Mouse (Mus musculus): ENCODE results near the gene Slc18b1. TPM values are rescaled to one million over a fixed set of nuclear protein-coding genes. Genes with fewer than 3 reads are reported as not detected.
"Not testable (repeated sequence)": the region's sequence is repeated elsewhere in the genome, so short reads cannot be mapped to it uniquely, and the experiment has no call there.

The Slc18b1 gene
- polyA plus RNA-seq, 1 experiment, result 10.3 TPM

- H3K4me3 ChIP-seq (replicated peaks; ENCODE audit: extremely low read depth, low read depth, low read length), result no peak overlapping the region
- DNase-seq, result no peak
- no peaks in the 10 kb centered on the region; the same call in 1 of the 2 replicates for H3K4me1 ChIP-seq (ENCODE audit: control insufficient read depth, insufficient read depth, low read length)
- 2% methylated on average over 4 of the region's 4 CpGs for WGBS
- TF ChIP-seq CTCF (IDR thresholded peaks at IDR 0.05; ENCODE audit: insufficient read depth, low read length), result no peak
- TF ChIP-seq POLR2A (IDR thresholded peaks at IDR 0.05; ENCODE audit: borderline replicate concordance, extremely low read depth, low read depth, low read length), result no peak
Observed at GRCm38 (mm10) chr10:23786040-23786439, 10.7 kb upstream of the Slc18b1 start.

- under 1% methylated on average over 23 of the region's 23 CpGs for WGBS
Observed at GRCm38 (mm10) chr10:23786631-23787038, 10.2 kb upstream of the Slc18b1 start.

GRCm38 (mm10) chr10:23787062-23787821, 9.5 kb upstream of the Slc18b1 start, which contains the start of gene Rps12:
Gene Rps12 (minus strand): TSS chr10:23787275.
- DNase-seq, result peak; percentile 97
- TF ChIP-seq CTCF (IDR thresholded peaks at IDR 0.05; ENCODE audit: insufficient read depth, low read length) (no peak), POLR2A (IDR thresholded peaks at IDR 0.05; ENCODE audit: borderline replicate concordance, extremely low read depth, low read depth, low read length) (peak; percentile 99)
- no peaks in the 10 kb centered on the region; the same call in 1 of the 2 replicates for H3K4me1 ChIP-seq (ENCODE audit: control insufficient read depth, insufficient read depth, low read length)
- under 1% methylated on average over 51 of the region's 51 CpGs for WGBS
- H3K4me3 ChIP-seq (replicated peaks; ENCODE audit: extremely low read depth, low read depth, low read length), result peak within 1 kb of the TSS; percentile 98

More at GRCm38 (mm10) chr10:23786631-23787038, 10.2 kb upstream of the Slc18b1 start:
- H3K4me3 ChIP-seq (replicated peaks; ENCODE audit: extremely low read depth, low read depth, low read length), result peak overlapping the region; percentile 98
- not testable (repeated sequence) for DNase-seq; H3K4me1 ChIP-seq (ENCODE audit: control insufficient read depth, insufficient read depth, low read length)

- Histone ChIP-seq H3K4me1 (ENCODE audit: control insufficient read depth, insufficient read depth, low read length) (no peaks in the 10 kb centered on the region; the same call in 1 of the 2 replicates), H3K4me3 (replicated peaks; ENCODE audit: extremely low read depth, low read depth, low read length) (peak overlapping the region; percentile 76)
- WGBS, result 2% methylated on average over 8 of the region's 8 CpGs
- TF ChIP-seq CTCF (IDR thresholded peaks at IDR 0.05; ENCODE audit: insufficient read depth, low read length) (no peak), POLR2A (IDR thresholded peaks at IDR 0.05; ENCODE audit: borderline replicate concordance, extremely low read depth, low read depth, low read length) (no peak)
- no peak for DNase-seq
Observed at GRCm38 (mm10) chr10:23788056-23788600, 8.7 kb upstream of the Slc18b1 start.

GRCm38 (mm10) chr10:23795871-23796520, 790 bp upstream of the Slc18b1 start:
- 63% methylated on average over 9 of the region's 9 CpGs for WGBS

DNA sequence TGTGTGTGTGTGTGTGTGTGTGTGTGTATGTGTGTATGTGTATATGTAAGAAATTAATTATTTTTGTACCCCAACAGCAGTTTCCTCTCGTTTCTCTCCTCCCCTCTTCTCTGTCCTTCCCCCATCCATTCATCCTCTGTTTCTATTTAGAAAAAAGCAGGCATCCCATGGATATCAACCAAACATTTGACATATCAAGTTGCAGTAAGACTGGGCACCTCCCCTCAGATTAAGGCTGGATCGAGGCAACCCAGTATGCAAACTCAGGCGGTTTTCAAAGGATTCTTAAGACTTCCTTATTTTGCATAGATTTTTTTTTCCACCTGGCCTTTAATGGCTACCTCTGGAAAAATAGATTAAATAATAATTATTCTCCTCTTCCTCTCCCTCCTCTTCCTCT, 820 bp downstream of the Slc18b1 start:
- H3K4me3 ChIP-seq (replicated peaks; ENCODE audit: extremely low read depth, low read depth, low read length), result no peak overlapping the region
- TF ChIP-seq CTCF (IDR thresholded peaks at IDR 0.05; ENCODE audit: insufficient read depth, low read length), result no peak
- no peak for DNase-seq
- WGBS, result 9% methylated on average over 3 of the region's 3 CpGs
- H3K4me1 ChIP-seq (ENCODE audit: control insufficient read depth, insufficient read depth, low read length), result no peaks in the 10 kb centered on the region

More at GRCm38 (mm10) chr10:23795871-23796520, 790 bp upstream of the Slc18b1 start:
- TF ChIP-seq CTCF (IDR thresholded peaks at IDR 0.05; ENCODE audit: insufficient read depth, low read length), result no peak
- TF ChIP-seq POLR2A (IDR thresholded peaks at IDR 0.05; ENCODE audit: borderline replicate concordance, extremely low read depth, low read depth, low read length), result no peak
- no peak for DNase-seq
- H3K4me3 ChIP-seq (replicated peaks; ENCODE audit: extremely low read depth, low read depth, low read length), result no peak overlapping the region
- no peaks in the 10 kb centered on the region for H3K4me1 ChIP-seq (ENCODE audit: control insufficient read depth, insufficient read depth, low read length)

DNA sequence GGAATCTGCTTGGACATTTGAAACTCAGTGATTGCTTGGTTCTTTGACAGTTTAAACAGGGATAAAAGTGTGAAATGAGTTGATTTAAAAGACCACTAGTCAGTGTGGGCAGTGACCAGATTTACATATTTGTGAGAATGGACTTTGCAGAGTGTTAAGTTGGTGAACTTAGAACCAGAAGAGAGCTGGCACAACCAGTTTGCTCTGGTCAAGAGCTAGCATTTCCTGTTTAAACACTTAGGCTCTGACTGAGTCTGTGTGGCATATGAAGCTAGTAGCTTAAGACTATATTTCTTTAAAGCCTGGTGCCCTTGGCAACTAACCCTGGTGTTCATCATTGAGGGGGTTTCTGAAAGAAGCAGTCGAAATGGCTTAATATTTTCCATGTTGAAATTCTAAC, 1.4 kb downstream of the Slc18b1 start:
- WGBS, result 50% methylated on average over 1 of the region's 1 CpGs
- H3K4me1 ChIP-seq (ENCODE audit: control insufficient read depth, insufficient read depth, low read length), result no peaks in the 10 kb centered on the region
- H3K4me3 ChIP-seq (replicated peaks; ENCODE audit: extremely low read depth, low read depth, low read length), result no peak overlapping the region
- no peak for DNase-seq
- TF ChIP-seq CTCF (IDR thresholded peaks at IDR 0.05; ENCODE audit: insufficient read depth, low read length) (no peak), POLR2A (IDR thresholded peaks at IDR 0.05; ENCODE audit: borderline replicate concordance, extremely low read depth, low read depth, low read length) (no peak)

DNA sequence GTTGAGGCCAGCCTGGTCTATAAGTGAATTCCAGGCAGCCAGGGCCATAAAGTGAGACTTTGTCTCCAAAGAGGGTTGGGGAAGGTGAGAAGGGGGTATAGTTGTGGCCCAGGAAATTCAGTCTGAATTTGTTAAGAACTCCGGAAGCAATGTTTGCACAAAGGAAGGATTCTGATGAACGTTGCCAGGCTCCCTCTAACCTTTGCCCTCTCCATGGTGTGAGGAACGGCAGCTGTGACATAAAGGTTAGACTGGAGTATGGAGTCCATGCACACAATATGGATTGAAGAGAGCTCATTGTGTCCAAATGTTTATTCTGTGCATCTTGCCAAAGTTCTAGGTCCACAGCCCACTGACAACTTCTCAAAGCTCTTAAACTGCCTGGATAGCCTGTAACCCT, 3.1 kb downstream of the Slc18b1 start:
- TF ChIP-seq POLR2A (IDR thresholded peaks at IDR 0.05; ENCODE audit: borderline replicate concordance, extremely low read depth, low read depth, low read length) (no peak), CTCF (IDR thresholded peaks at IDR 0.05; ENCODE audit: insufficient read depth, low read length) (no peak)
- Histone ChIP-seq H3K4me3 (replicated peaks; ENCODE audit: extremely low read depth, low read depth, low read length) (no peak overlapping the region), H3K4me1 (ENCODE audit: control insufficient read depth, insufficient read depth, low read length) (no peaks in the 10 kb centered on the region)
- WGBS, result 35% methylated on average over 3 of the region's 3 CpGs
- DNase-seq, result no peak

GRCm38 (mm10) chr10:23802911-23803310, 6.1 kb downstream of the Slc18b1 start:
- no peak for TF ChIP-seq CTCF (IDR thresholded peaks at IDR 0.05; ENCODE audit: insufficient read depth, low read length)
- no peak for TF ChIP-seq POLR2A (IDR thresholded peaks at IDR 0.05; ENCODE audit: borderline replicate concordance, extremely low read depth, low read depth, low read length)
- 13% methylated on average over 3 of the region's 3 CpGs for WGBS
- no peak for DNase-seq
- Histone ChIP-seq H3K4me3 (replicated peaks; ENCODE audit: extremely low read depth, low read depth, low read length) (no peak overlapping the region), H3K4me1 (ENCODE audit: control insufficient read depth, insufficient read depth, low read length) (no peaks in the 10 kb centered on the region)

All from lung, adult 2 months (tissue).